In genomic region chr15:102458050-102458736, GRCm38 (mm10) we compare ENCODE assay signal across 8 mouse cellular contexts. TPM values are rescaled to one million over a fixed set of nuclear protein-coding genes. Genes with fewer than 3 reads are reported as not detected.
DNase-seq lines count a peak whose midpoint lies in the region; ATAC-seq lines count a peak whose summit lies in the region.

No protein-coding gene starts in this region.

- H3K9me3 ChIP-seq in hindbrain, embryonic 10.5 days = no peaks in the 10 kb centered on the region

- H3K4me1 ChIP-seq in hindbrain, embryonic 10.5 days (replicated peaks) = peaks cover 33% of the 10 kb centered on the region

- peak; percentile 60 to 67 for DNase-seq in heart, adult 18-20 months
- no peak for DNase-seq in heart, postnatal 25 days (ENCODE audit: low spot score)
- DNase-seq in hindbrain, embryonic 10.5 days (ENCODE audit: low spot score) = no peak
- no peak for DNase-seq in urinary bladder, postnatal 4 days (ENCODE audit: low spot score in 2 of 2)
- no peak for DNase-seq in cerebellum, adult 9-11 months
- no peak for DNase-seq in cerebellum, adult 11-12 months

- peak; percentile 65 for ATAC-seq in common myeloid progenitor, adult 5-6 weeks (replicated peaks; ENCODE audit: low read depth, poor library complexity, severe bottlenecking)
- peak; percentile 22 for ATAC-seq in megakaryocyte, adult 5-6 weeks (ENCODE audit: poor library complexity, severe bottlenecking)

- WGBS in hindbrain, embryonic 10.5 days = 73% methylated on average over 5 of the region's 5 CpGs

- intact Hi-C loops in heart, postnatal 25 days (cut with DNase I) = no loop called here

- H3K36me3 ChIP-seq in hindbrain, embryonic 10.5 days = peaks cover 11% of the 10 kb centered on the region; the same call in 1 of the 2 replicates

- H3K27ac ChIP-seq in hindbrain, embryonic 10.5 days = peak overlapping the region; percentile 81

- H3K27me3 ChIP-seq in hindbrain, embryonic 10.5 days (ENCODE audit: insufficient read depth, poor library complexity, severe bottlenecking) = no peaks in the 10 kb centered on the region

- peak overlapping the region; percentile 57 for H3K4me3 ChIP-seq in hindbrain, embryonic 10.5 days

RNA-seq across cellular contexts. Expression of gene Prr13, which starts 0.6 kb away (rescaled TPM):
- total RNA-seq in heart, adult 18-20 months (2021) = 10 to 100 TPM; 20.3 to 24.4 TPM
- total RNA-seq in heart, postnatal 25 days (2021) = 10 to 100 TPM; 20.6 to 21.0 TPM
- total RNA-seq in common myeloid progenitor, adult 5-6 weeks (2017) = 38.7 and 51.2 TPM in 2 replicates
- 84.3 and 98.2 TPM in 2 replicates for polyA plus RNA-seq in hindbrain, embryonic 10.5 days (2016; fragmentation: Nextera tagmentation; extraction: Ambion mirVana)
- total RNA-seq in megakaryocyte, adult 5-6 weeks (2015) = 306 and 344 TPM in 2 replicates
- total RNA-seq in megakaryocyte, adult 5-6 weeks (2017) = 197 and 215 TPM in 2 replicates

RNA-seq across cellular contexts. Expression of gene Pcbp2, which starts 12.1 kb away (rescaled TPM):
- 100 to 1,000 TPM; 418 to 491 TPM for total RNA-seq in heart, adult 18-20 months (2021)
- 100 to 1,000 TPM; 458 to 504 TPM for total RNA-seq in heart, postnatal 25 days (2021)
- total RNA-seq in common myeloid progenitor, adult 5-6 weeks (2017) = 227 and 349 TPM in 2 replicates
- polyA plus RNA-seq in hindbrain, embryonic 10.5 days (2016; fragmentation: Nextera tagmentation; extraction: Ambion mirVana) = 166 and 207 TPM in 2 replicates
- 705 and 801 TPM in 2 replicates for total RNA-seq in megakaryocyte, adult 5-6 weeks (2015)
- total RNA-seq in megakaryocyte, adult 5-6 weeks (2017) = 156 and 205 TPM in 2 replicates

RNA-seq across cellular contexts. Expression of gene Amhr2, which starts 13.0 kb away (rescaled TPM):
- total RNA-seq in heart, adult 18-20 months (2021) = under 1 TPM; 0.39 to 0.97 TPM
- total RNA-seq in heart, postnatal 25 days (2021) = under 1 TPM; 0.68 to 0.84 TPM
- not detected in 2 replicates for total RNA-seq in common myeloid progenitor, adult 5-6 weeks (2017)
- polyA plus RNA-seq in hindbrain, embryonic 10.5 days (2016; fragmentation: Nextera tagmentation; extraction: Ambion mirVana) = 0.17 and 0.18 TPM in 2 replicates
- total RNA-seq in megakaryocyte, adult 5-6 weeks (2015) = not detected in 2 replicates
- not detected in 2 replicates for total RNA-seq in megakaryocyte, adult 5-6 weeks (2017)

RNA-seq across cellular contexts. Expression of gene Gm10337, which starts 45.3 kb away (rescaled TPM):
- total RNA-seq in heart, adult 18-20 months (2021) = not detected
- total RNA-seq in heart, postnatal 25 days (2021) = not detected
- not detected in 2 replicates for total RNA-seq in common myeloid progenitor, adult 5-6 weeks (2017)
- polyA plus RNA-seq in hindbrain, embryonic 10.5 days (2016; fragmentation: Nextera tagmentation; extraction: Ambion mirVana) = 3.9 and 11.3 TPM in 2 replicates
- not detected in 2 replicates for total RNA-seq in megakaryocyte, adult 5-6 weeks (2015)
- not detected in 2 replicates for total RNA-seq in megakaryocyte, adult 5-6 weeks (2017)

RNA-seq across cellular contexts. Expression of gene Sp1, which starts 52.2 kb away (rescaled TPM):
- 10 to 100 TPM; 31.9 to 39.6 TPM for total RNA-seq in heart, adult 18-20 months (2021)
- total RNA-seq in heart, postnatal 25 days (2021) = 10 to 100 TPM; 42.7 to 44.4 TPM
- 65.3 and 87.3 TPM in 2 replicates for total RNA-seq in common myeloid progenitor, adult 5-6 weeks (2017)
- polyA plus RNA-seq in hindbrain, embryonic 10.5 days (2016; fragmentation: Nextera tagmentation; extraction: Ambion mirVana) = 6.1 and 9.3 TPM in 2 replicates
- 68.3 and 71.8 TPM in 2 replicates for total RNA-seq in megakaryocyte, adult 5-6 weeks (2015)
- total RNA-seq in megakaryocyte, adult 5-6 weeks (2017) = 64.1 and 72.2 TPM in 2 replicates

Comparison
In these comparisons a context has a peak if more than half of its experiments do, and no peak if none do; other contexts are left out.
1. DNase-seq: peak in heart, adult 18-20 months (2 of 2); none in heart, postnatal 25 days (single experiment), hindbrain, embryonic 10.5 days (single experiment), urinary bladder, postnatal 4 days (0 of 2), cerebellum, adult 9-11 months (single experiment) and cerebellum, adult 11-12 months (single experiment).